Mouse (Mus musculus) brain, embryonic 14.5 days (tissue): ENCODE data around the gene Cubn. TPM values are rescaled to one million over a fixed set of nuclear protein-coding genes. Genes with fewer than 3 reads are reported as not detected.

Experiments used
- DNase-seq: peaks from one replicate; pipeline ENCODE4 v3.0.0-alpha.2; 2011; ENCODE audit warnings: low read depth
- CTCF ChIP-seq: fragments of 200-500 bp; IDR thresholded peaks from 2 replicates; pipeline ENCODE4 v1.5.1; 2012; ENCODE audit warnings: inconsistent platforms, mild to moderate bottlenecking, moderate library complexity, borderline replicate concordance; ENCODE audit not compliant: insufficient read depth, insufficient read length; ENCODE audit errors: extremely low read depth
- POLR2A ChIP-seq: fragments of 200-500 bp; IDR thresholded peaks from 2 replicates; pipeline ENCODE4 v1.6.1; 2012; ENCODE audit warnings: mild to moderate bottlenecking, inconsistent platforms, borderline replicate concordance; ENCODE audit not compliant: poor library complexity, insufficient read depth, insufficient read length, severe bottlenecking; ENCODE audit errors: extremely low read depth
- polyA plus RNA-seq: library from polyadenylated mRNA; depleted of rRNA; stranded (reverse); fragments of >200 nt; gene quantifications from 2 replicates; pipeline ENCODE4 v1.2.3, GENCODE M21; 2012

The Cubn gene
- polyA plus RNA-seq, 1 experiment: 0.55 TPM

DNA sequence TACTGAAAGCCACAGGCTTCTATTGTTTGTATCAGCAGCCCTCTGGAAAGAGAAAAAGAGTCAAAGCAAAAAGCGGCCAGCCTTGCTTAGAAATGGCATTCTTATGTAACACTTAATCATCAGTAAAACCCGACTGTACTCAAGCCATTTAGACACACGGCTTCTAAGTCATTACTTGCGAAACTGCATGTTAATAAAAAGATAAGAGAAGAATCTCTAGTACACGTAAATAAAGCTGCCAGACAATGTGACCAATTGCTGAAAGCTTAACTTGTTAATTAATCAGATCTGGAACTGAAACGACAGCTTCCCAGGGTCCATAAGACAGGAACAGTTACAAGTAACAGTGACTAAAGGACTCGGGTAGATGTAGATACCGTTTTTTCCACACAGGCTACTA lies 30.5 kb upstream of the Cubn start:
- TF ChIP-seq CTCF (no peak), POLR2A (no peak)
- peak; percentile 27 for DNase-seq

- no peak for DNase-seq
- TF ChIP-seq POLR2A (no peak), CTCF (no peak)
Measured at GRCm38 (mm10) chr2:13514949-13515348, 23.3 kb upstream of the Cubn start.

DNA sequence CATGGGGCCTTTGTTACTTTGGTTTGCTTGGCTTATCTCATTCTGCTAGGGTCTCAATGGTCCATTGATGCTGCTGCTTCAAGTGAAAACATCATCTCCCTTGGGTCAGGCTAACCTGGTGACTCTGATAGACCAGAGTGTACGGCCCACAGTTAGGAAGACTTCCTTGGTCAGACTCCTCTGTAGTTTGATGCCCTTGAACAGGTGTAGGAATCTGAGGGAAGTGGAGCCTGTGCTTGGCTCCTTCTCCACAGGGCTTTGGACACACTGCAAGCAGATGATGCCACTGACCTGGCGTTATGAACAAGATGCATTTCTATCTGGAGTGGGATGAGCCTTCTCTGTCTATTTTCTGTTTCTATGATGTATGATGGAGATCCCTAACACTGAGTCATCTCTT lies 11.1 kb upstream of the Cubn start:
- no peak for TF ChIP-seq CTCF
- no peak for TF ChIP-seq POLR2A
- no peak for DNase-seq

- TF ChIP-seq POLR2A (no peak), CTCF (no peak)
Measured at GRCm38 (mm10) chr2:13501553-13501952, 9.9 kb upstream of the Cubn start.

DNA sequence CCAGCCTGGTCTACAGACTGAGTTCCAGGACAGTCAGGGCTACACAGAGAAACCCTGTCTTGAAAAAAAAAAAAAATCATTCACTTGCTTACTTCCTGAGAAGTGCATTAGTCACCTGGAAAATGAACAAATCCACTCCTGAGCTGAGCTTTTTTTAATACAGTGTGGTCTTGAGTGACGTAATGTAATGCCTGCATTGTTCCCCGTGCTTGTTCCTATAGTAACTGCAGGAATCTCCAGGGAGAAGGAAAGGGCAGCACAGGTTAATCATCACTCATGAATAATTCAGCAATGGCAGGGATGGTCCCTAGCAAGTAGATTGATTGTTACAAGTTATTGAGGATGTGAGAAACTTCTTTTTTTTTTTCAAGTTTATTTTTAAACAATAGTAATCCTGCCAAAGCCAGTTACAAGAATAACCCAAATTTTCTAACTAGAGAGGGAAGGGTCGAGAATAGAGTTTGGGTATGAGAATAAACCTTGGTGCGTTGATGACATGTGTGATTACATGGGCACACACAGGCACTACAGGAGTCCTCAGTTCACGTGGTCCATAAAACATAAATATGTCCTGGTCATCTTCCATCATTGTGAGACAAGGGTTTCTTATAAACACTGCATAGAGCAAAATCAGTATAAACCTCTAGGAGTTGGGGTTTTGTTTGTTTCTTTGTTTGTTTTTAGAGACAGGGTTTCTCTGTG lies 8.8 kb upstream of the Cubn start:
- peak; percentile 82 for DNase-seq
- no peak for TF ChIP-seq POLR2A
- TF ChIP-seq CTCF: no peak

More at GRCm38 (mm10) chr2:13501553-13501952, 9.9 kb upstream of the Cubn start:
- no peak for DNase-seq

DNA sequence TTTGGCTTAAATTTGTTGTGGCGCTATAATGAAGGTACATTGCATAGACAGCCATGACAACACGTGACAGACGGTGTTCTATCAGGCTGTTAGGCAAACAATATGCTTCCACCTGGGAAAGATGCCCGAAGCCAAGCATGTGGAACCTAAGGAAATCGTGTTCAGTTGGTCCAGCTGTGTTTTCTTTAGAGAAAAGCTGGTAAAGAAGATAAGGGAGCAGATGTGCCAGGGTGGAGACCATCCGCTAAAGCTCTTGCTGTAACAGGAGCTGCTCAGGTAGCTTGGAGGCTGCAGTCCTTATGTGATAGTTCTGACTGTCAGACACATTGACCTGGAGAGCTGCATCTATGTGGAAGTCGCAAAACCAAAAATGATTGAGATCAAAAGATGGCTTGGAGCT lies 7.6 kb upstream of the Cubn start:
- DNase-seq: no peak
- TF ChIP-seq POLR2A: no peak
- TF ChIP-seq CTCF: no peak

DNA sequence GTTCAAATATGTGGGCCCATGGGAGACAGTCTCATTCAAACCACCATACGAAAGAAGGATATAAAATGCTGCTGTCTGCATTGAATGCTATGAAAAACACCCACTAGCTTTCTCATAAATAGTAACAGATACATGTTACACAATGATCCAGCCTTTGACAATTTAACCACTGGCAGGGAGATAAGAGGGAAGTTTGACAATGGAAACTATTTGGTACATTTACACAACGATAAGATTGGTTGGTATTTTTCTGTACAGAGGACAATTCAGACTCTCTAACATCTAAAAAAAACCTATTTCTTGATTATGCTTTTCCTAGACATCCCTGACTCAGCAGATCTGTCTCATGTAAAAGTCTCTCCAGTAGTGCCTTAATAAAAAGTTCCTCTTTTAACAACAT lies 4.5 kb upstream of the Cubn start:
- TF ChIP-seq CTCF (no peak), POLR2A (no peak)

DNA sequence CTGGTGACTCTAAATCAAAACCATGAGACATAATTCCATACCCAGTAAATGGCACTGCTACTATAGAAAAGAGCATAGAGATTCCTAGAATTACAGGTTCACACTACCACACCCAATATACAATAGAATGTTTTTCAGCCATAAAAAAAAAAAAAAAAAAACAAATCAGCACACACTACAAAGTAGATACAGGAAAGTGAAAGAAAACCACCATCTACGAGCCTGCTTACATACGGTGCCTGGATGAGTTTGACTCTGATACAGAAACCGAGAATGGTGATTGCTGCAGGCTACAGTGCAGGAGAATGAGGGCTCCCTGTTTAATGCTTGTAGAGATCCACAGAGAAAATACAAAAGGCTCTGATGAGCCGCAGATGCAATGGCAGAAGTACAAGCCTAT lies 1.3 kb upstream of the Cubn start:
- no peak for DNase-seq

More for the DNA sequence above, 4.5 kb upstream of the Cubn start:
- DNase-seq: no peak

DNA sequence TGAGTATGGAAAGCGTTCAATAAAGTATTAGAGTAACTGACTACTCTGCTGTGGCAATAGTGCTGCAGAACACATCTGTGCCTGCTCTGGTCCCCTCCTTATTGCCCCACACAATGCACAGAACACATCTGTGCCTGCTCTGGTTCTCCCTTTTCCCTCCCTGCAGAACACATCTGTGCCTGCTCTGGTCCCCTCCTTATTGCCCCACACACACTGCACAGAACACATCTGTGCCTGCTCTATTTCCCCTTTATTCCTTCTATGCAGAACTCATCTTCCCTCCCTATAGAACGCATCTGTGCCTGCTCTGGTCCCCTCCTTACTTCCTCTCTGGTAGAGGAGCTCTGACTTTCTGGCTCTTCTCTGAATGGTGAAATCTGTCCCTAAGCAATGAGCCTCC lies 1.1 kb downstream of the Cubn start:
- DNase-seq: no peak
- TF ChIP-seq CTCF (no peak), POLR2A (no peak)

More for the DNA sequence above, 1.3 kb upstream of the Cubn start:
- TF ChIP-seq CTCF (no peak), POLR2A (no peak)

GRCm38 (mm10) chr2:13486470-13486869 lies 5.1 kb downstream of the Cubn start:
- DNase-seq: no peak
- TF ChIP-seq CTCF (no peak), POLR2A (no peak)

- no peak for DNase-seq
- no peak for TF ChIP-seq POLR2A
- no peak for TF ChIP-seq CTCF
Measured at GRCm38 (mm10) chr2:13484566-13484965, 7.0 kb downstream of the Cubn start.

GRCm38 (mm10) chr2:13480744-13481143 lies 10.9 kb downstream of the Cubn start:
- DNase-seq: no peak
- TF ChIP-seq POLR2A (no peak), CTCF (no peak)
